Mouse (Mus musculus): ENCODE data around the gene Fuca1. TPM values are rescaled to one million over a fixed set of nuclear protein-coding genes. Genes with fewer than 3 reads are reported as not detected.

Fuca1 gene
- polyA plus RNA-seq, 1 experiment from 2014 or later = 98.7 TPM

DNA sequence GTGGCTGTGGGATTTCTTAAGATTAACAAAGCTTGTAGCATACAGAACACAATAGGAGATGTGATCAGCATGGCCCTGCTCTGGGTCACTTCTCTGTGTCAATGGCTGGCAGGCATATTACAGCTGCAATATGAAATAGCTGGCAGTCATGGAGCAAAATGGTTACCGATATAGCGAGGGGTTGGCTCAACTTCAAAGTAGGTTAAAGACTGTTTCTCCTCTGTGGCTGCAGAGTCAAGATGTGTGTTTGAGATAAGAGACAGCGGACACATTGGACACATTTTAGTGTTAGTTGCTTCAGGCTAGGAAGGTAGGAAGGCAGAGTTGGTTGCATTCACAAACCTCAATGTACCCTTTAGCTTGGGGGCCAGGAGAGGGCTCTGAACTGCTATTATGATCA, 13.9 kb upstream of the Fuca1 start:
- no peaks in the 10 kb centered on the region for H3K9me3 ChIP-seq (replicated peaks; ENCODE audit: low read length)
- no peak overlapping the region for H3K4me2 ChIP-seq (ENCODE audit: low read length)
- H3K27me3 ChIP-seq (ENCODE audit: insufficient read depth, low read length) = no peaks in the 10 kb centered on the region
- no peaks in the 10 kb centered on the region for H3K4me1 ChIP-seq (replicated peaks; ENCODE audit: insufficient read depth, low read length)
- WGBS = 59% methylated on average over 3 of the region's 3 CpGs
- H3K9ac ChIP-seq (ENCODE audit: low read depth, low read length) = no peak overlapping the region
- no peak overlapping the region for H3K27ac ChIP-seq
- DNase-seq (ENCODE audit: low spot score) (no peak), ATAC-seq (replicated peaks; ENCODE audit: low FRiP score, low read depth) (no peak)
- TF ChIP-seq CTCF (IDR thresholded peaks at IDR 0.05; ENCODE audit: low read depth) = no peak
- H3K36me3 ChIP-seq (ENCODE audit: insufficient read depth, low read length) = no peaks in the 10 kb centered on the region
- no peak overlapping the region for H3K4me3 ChIP-seq (replicated peaks; ENCODE audit: low read depth, low read length)

GRCm38 (mm10) chr4:135909326-135910066, 11.0 kb upstream of the Fuca1 start:
- WGBS = 68% methylated on average over 13 of the region's 13 CpGs

DNA sequence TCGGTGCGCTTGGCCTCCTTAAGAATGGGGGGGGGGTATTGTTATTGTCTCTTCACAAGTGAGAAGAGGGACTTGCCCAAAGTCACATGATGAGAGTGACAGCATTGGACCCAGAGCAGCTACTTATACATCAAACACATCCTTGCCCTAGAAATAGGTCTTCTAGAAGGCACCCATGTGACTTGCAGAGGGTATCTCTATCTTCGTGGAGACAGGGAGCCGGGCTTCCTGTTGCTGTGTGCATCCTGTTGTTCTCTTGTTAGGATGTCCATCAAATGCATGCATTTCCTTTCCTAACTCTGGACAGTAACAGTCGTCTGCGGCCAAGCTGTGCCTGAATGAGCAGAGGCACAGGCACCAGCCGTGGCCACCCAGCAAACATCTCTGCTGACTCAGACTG, 9.0 kb upstream of the Fuca1 start:
- ATAC-seq (replicated peaks; ENCODE audit: low FRiP score, low read depth) (peak; percentile 46; the same call in 1 of the 2 replicates), DNase-seq (ENCODE audit: low spot score) (peak; percentile 55)
- H3K27me3 ChIP-seq (ENCODE audit: insufficient read depth, low read length) = no peaks in the 10 kb centered on the region
- no peaks in the 10 kb centered on the region for H3K9me3 ChIP-seq (replicated peaks; ENCODE audit: low read length)
- 62% methylated on average over 7 of the region's 7 CpGs for WGBS
- H3K36me3 ChIP-seq (ENCODE audit: insufficient read depth, low read length) = no peaks in the 10 kb centered on the region
- H3K9ac ChIP-seq (ENCODE audit: low read depth, low read length) = no peak overlapping the region
- H3K27ac ChIP-seq = peak overlapping the region; percentile 60
- no peak for TF ChIP-seq CTCF (IDR thresholded peaks at IDR 0.05; ENCODE audit: low read depth)
- no peak overlapping the region for H3K4me3 ChIP-seq (replicated peaks; ENCODE audit: low read depth, low read length)
- H3K4me1 ChIP-seq (replicated peaks; ENCODE audit: insufficient read depth, low read length) = no peaks in the 10 kb centered on the region
- no peak overlapping the region for H3K4me2 ChIP-seq (ENCODE audit: low read length)

More at GRCm38 (mm10) chr4:135909326-135910066, 11.0 kb upstream of the Fuca1 start:
- Histone ChIP-seq H3K4me2 (ENCODE audit: low read length) (no peak overlapping the region), H3K9me3 (replicated peaks; ENCODE audit: low read length) (no peaks in the 10 kb centered on the region), H3K9ac (ENCODE audit: low read depth, low read length) (no peak overlapping the region), H3K36me3 (ENCODE audit: insufficient read depth, low read length) (no peaks in the 10 kb centered on the region), H3K27me3 (ENCODE audit: insufficient read depth, low read length) (no peaks in the 10 kb centered on the region), H3K4me1 (replicated peaks; ENCODE audit: insufficient read depth, low read length) (no peaks in the 10 kb centered on the region), H3K4me3 (replicated peaks; ENCODE audit: low read depth, low read length) (no peak overlapping the region), H3K27ac (no peak overlapping the region)
- ATAC-seq (replicated peaks; ENCODE audit: low FRiP score, low read depth) (no peak), DNase-seq (ENCODE audit: low spot score) (no peak)
- TF ChIP-seq CTCF (IDR thresholded peaks at IDR 0.05; ENCODE audit: low read depth) = no peak

DNA sequence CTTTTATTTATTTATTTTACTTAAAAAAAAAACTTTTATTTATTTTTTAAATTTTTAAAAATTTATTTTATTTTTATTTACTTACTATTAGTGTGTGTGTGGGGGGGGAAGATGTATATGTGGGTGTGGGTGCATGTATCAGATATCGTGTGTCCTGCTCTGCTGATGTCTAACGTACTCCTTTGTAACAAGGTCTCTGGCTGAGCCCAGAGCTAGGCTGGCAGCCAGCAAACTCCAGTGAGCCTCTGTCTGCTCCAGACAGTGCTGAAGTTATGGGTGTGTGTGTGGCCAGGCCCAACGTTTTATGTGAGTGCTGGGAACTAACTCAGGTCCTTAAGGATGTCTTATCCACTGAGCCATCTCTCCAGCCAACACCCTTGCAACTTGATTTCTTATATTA, 8.4 kb upstream of the Fuca1 start:
- no peak overlapping the region for H3K4me2 ChIP-seq (ENCODE audit: low read length)
- H3K4me1 ChIP-seq (replicated peaks; ENCODE audit: insufficient read depth, low read length) = no peaks in the 10 kb centered on the region
- 0 out of 2 replicates have a peak overlapping the region, but pooled peaks have one; percentile 60 for H3K27ac ChIP-seq
- H3K4me3 ChIP-seq (replicated peaks; ENCODE audit: low read depth, low read length) = no peak overlapping the region
- TF ChIP-seq CTCF (IDR thresholded peaks at IDR 0.05; ENCODE audit: low read depth) = no peak
- H3K27me3 ChIP-seq (ENCODE audit: insufficient read depth, low read length) = no peaks in the 10 kb centered on the region
- ATAC-seq (replicated peaks; ENCODE audit: low FRiP score, low read depth) (no peak), DNase-seq (ENCODE audit: low spot score) (no peak)
- 39% methylated on average over 3 of the region's 3 CpGs for WGBS
- H3K9me3 ChIP-seq (replicated peaks; ENCODE audit: low read length) = no peaks in the 10 kb centered on the region
- H3K36me3 ChIP-seq (ENCODE audit: insufficient read depth, low read length) = no peaks in the 10 kb centered on the region
- H3K9ac ChIP-seq (ENCODE audit: low read depth, low read length) = no peak overlapping the region

DNA sequence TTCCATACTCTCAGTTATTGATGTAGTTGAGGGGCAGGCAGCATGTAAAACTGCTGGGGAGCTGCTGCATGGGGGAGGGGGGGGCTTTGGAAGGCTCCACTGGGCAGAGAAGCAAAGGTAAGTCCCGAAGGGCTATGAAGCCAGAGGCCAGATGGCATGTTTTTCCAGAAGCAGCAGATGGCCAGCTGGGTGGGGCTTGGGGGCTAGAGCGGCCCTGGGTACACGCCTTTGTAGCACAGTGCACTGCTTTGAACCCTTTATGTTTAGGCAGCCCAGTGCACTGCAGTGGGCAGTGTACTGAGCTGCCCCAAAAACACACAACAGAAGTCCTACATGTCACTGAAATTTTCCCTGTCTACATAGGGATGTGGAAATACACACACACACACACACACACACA, 7.7 kb upstream of the Fuca1 start:
- no peak overlapping the region for H3K9ac ChIP-seq (ENCODE audit: low read depth, low read length)
- H3K27ac ChIP-seq = 0 out of 2 replicates have a peak overlapping the region, but pooled peaks have one; percentile 5
- H3K4me2 ChIP-seq (ENCODE audit: low read length) = peak overlapping the region; percentile 10; the same call in 1 of the 2 replicates
- ATAC-seq (replicated peaks; ENCODE audit: low FRiP score, low read depth) (no peak), DNase-seq (ENCODE audit: low spot score) (no peak)
- H3K27me3 ChIP-seq (ENCODE audit: insufficient read depth, low read length) = no peaks in the 10 kb centered on the region
- no peak for TF ChIP-seq CTCF (IDR thresholded peaks at IDR 0.05; ENCODE audit: low read depth)
- WGBS = 14% methylated on average over 3 of the region's 3 CpGs
- H3K9me3 ChIP-seq (replicated peaks; ENCODE audit: low read length) = no peaks in the 10 kb centered on the region
- no peaks in the 10 kb centered on the region for H3K4me1 ChIP-seq (replicated peaks; ENCODE audit: insufficient read depth, low read length)
- no peak overlapping the region for H3K4me3 ChIP-seq (replicated peaks; ENCODE audit: low read depth, low read length)
- H3K36me3 ChIP-seq (ENCODE audit: insufficient read depth, low read length) = no peaks in the 10 kb centered on the region

DNA sequence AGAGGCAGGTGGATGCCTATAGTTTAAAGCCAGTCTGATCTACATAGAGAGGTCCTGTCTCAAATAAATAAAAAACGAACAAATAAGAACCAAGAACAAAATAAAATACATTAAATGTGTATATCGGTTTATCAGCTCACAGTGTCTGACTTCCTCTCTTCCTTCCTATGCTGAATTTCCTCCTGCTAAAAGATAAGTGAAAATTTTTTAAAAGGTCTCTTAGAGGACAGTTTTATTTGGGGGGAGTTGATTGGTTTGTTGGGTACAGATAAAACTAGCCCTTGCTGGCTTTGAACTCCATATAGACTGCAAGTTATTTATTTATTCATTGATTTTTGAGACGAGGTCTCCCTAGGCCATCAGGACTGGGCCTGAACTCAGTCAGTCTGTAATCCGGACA, 7.1 kb upstream of the Fuca1 start:
- Histone ChIP-seq H3K27ac (no peak overlapping the region), H3K9me3 (replicated peaks; ENCODE audit: low read length) (no peaks in the 10 kb centered on the region), H3K4me3 (replicated peaks; ENCODE audit: low read depth, low read length) (no peak overlapping the region), H3K36me3 (ENCODE audit: insufficient read depth, low read length) (no peaks in the 10 kb centered on the region), H3K9ac (ENCODE audit: low read depth, low read length) (no peak overlapping the region), H3K27me3 (ENCODE audit: insufficient read depth, low read length) (no peaks in the 10 kb centered on the region), H3K4me2 (ENCODE audit: low read length) (no peak overlapping the region), H3K4me1 (replicated peaks; ENCODE audit: insufficient read depth, low read length) (no peaks in the 10 kb centered on the region)
- no peak for DNase-seq (ENCODE audit: low spot score)
- 65% methylated on average over 4 of the region's 4 CpGs for WGBS
- ATAC-seq (replicated peaks; ENCODE audit: low FRiP score, low read depth) = no peak
- no peak for TF ChIP-seq CTCF (IDR thresholded peaks at IDR 0.05; ENCODE audit: low read depth)
